Mouse (Mus musculus): ENCODE data around the gene Ajm1. TPM values are rescaled to one million over a fixed set of nuclear protein-coding genes. Genes with fewer than 3 reads are reported as not detected.

Ajm1 gene
- polyA plus RNA-seq, 1 experiment from 2014 or later: 0.05 TPM

Other genes starting within 250 kb of the Ajm1 start
- gene Man1b1, start 249.4 kb downstream of the Ajm1 start, polyA plus RNA-seq (2016; fragmentation: Nextera tagmentation; extraction: Ambion mirVana): 55.6 and 62.8 TPM in 2 replicates
- 16.2 and 20.2 TPM in 2 replicates for gene Dpp7, start 225.4 kb downstream of the Ajm1 start, polyA plus RNA-seq (2016; fragmentation: Nextera tagmentation; extraction: Ambion mirVana)
- gene Uap1l1, start 216.1 kb downstream of the Ajm1 start, polyA plus RNA-seq (2016; fragmentation: Nextera tagmentation; extraction: Ambion mirVana): 6.0 and 8.4 TPM in 2 replicates
- gene Sapcd2, start 209.4 kb downstream of the Ajm1 start, polyA plus RNA-seq (2016; fragmentation: Nextera tagmentation; extraction: Ambion mirVana): 73.4 and 86.4 TPM in 2 replicates
- 0.26 TPM in 1 of 2 replicates, not detected in the other for gene Entpd2, start 185.9 kb downstream of the Ajm1 start, polyA plus RNA-seq (2016; fragmentation: Nextera tagmentation; extraction: Ambion mirVana)
- gene Npdc1, start 182.4 kb downstream of the Ajm1 start, polyA plus RNA-seq (2016; fragmentation: Nextera tagmentation; extraction: Ambion mirVana): 80.6 and 125 TPM in 2 replicates
- not detected in 2 replicates for gene Fut7, start 158.5 kb downstream of the Ajm1 start, polyA plus RNA-seq (2016; fragmentation: Nextera tagmentation; extraction: Ambion mirVana)
- 6.2 and 8.1 TPM in 2 replicates for gene Abca2, start 153.1 kb downstream of the Ajm1 start, polyA plus RNA-seq (2016; fragmentation: Nextera tagmentation; extraction: Ambion mirVana)
- 1.1 and 1.9 TPM in 2 replicates for gene Clic3, start 124.9 kb downstream of the Ajm1 start, polyA plus RNA-seq (2016; fragmentation: Nextera tagmentation; extraction: Ambion mirVana)
- 17.4 and 26.4 TPM in 2 replicates for gene Paxx, start 120.7 kb downstream of the Ajm1 start, polyA plus RNA-seq (2016; fragmentation: Nextera tagmentation; extraction: Ambion mirVana)
- 0.16 TPM in 1 of 2 replicates, not detected in the other for gene Ptgds, start 111.7 kb downstream of the Ajm1 start, polyA plus RNA-seq (2016; fragmentation: Nextera tagmentation; extraction: Ambion mirVana)
- gene Lcn12, start 87.8 kb downstream of the Ajm1 start, polyA plus RNA-seq (2016; fragmentation: Nextera tagmentation; extraction: Ambion mirVana): not detected in 2 replicates
- 91.2 and 108 TPM in 2 replicates for gene Fbxw5, start 81.0 kb downstream of the Ajm1 start, polyA plus RNA-seq (2016; fragmentation: Nextera tagmentation; extraction: Ambion mirVana)
- gene C8g, start 80.0 kb downstream of the Ajm1 start, polyA plus RNA-seq (2016; fragmentation: Nextera tagmentation; extraction: Ambion mirVana): 5.2 and 5.6 TPM in 2 replicates
- 38.9 and 41.4 TPM in 2 replicates for gene Traf2, start 34.8 kb downstream of the Ajm1 start, polyA plus RNA-seq (2016; fragmentation: Nextera tagmentation; extraction: Ambion mirVana)
- gene Edf1, start 23.9 kb downstream of the Ajm1 start, polyA plus RNA-seq (2016; fragmentation: Nextera tagmentation; extraction: Ambion mirVana): 344 and 364 TPM in 2 replicates
- gene Mamdc4, start 6.9 kb downstream of the Ajm1 start, polyA plus RNA-seq (2016; fragmentation: Nextera tagmentation; extraction: Ambion mirVana): 6.7 and 7.8 TPM in 2 replicates
- gene Phpt1, start 6.5 kb downstream of the Ajm1 start, polyA plus RNA-seq (2016; fragmentation: Nextera tagmentation; extraction: Ambion mirVana): 159 and 187 TPM in 2 replicates
- 71.2 and 75.1 TPM in 2 replicates for gene Rabl6, start 26.8 kb upstream of the Ajm1 start, polyA plus RNA-seq (2016; fragmentation: Nextera tagmentation; extraction: Ambion mirVana)
- gene Ccdc183, start 35.9 kb upstream of the Ajm1 start, polyA plus RNA-seq (2016; fragmentation: Nextera tagmentation; extraction: Ambion mirVana): 0.04 and 0.12 TPM in 2 replicates
- 12.8 and 14.7 TPM in 2 replicates for gene Tmem141, start 40.2 kb upstream of the Ajm1 start, polyA plus RNA-seq (2016; fragmentation: Nextera tagmentation; extraction: Ambion mirVana)
- 0.36 and 1.4 TPM in 2 replicates for gene Fcna, start 46.3 kb upstream of the Ajm1 start, polyA plus RNA-seq (2016; fragmentation: Nextera tagmentation; extraction: Ambion mirVana)
- gene Lcn8, start 71.4 kb upstream of the Ajm1 start, polyA plus RNA-seq (2016; fragmentation: Nextera tagmentation; extraction: Ambion mirVana): not detected in 2 replicates
- gene Lcn5, start 76.2 kb upstream of the Ajm1 start, polyA plus RNA-seq (2016; fragmentation: Nextera tagmentation; extraction: Ambion mirVana): not detected in 2 replicates
- not detected in 2 replicates for gene Lcn6, start 95.0 kb upstream of the Ajm1 start, polyA plus RNA-seq (2016; fragmentation: Nextera tagmentation; extraction: Ambion mirVana)
- gene Lcn10, start 101.0 kb upstream of the Ajm1 start, polyA plus RNA-seq (2016; fragmentation: Nextera tagmentation; extraction: Ambion mirVana): not detected in 2 replicates
- gene Obp2a, start 118.3 kb upstream of the Ajm1 start, polyA plus RNA-seq (2016; fragmentation: Nextera tagmentation; extraction: Ambion mirVana): not detected in 2 replicates
- 70.8 and 77.6 TPM in 2 replicates for gene Bmyc, start 125.0 kb upstream of the Ajm1 start, polyA plus RNA-seq (2016; fragmentation: Nextera tagmentation; extraction: Ambion mirVana)
- not detected in 2 replicates for gene Obp2b, start 155.3 kb upstream of the Ajm1 start, polyA plus RNA-seq (2016; fragmentation: Nextera tagmentation; extraction: Ambion mirVana)
- gene Lcn3, start 183.8 kb upstream of the Ajm1 start, polyA plus RNA-seq (2016; fragmentation: Nextera tagmentation; extraction: Ambion mirVana): not detected in 2 replicates
- not detected in 2 replicates for gene Lcn11, start 195.3 kb upstream of the Ajm1 start, polyA plus RNA-seq (2016; fragmentation: Nextera tagmentation; extraction: Ambion mirVana)
- gene Gm13539, start 200.5 kb upstream of the Ajm1 start, polyA plus RNA-seq (2016; fragmentation: Nextera tagmentation; extraction: Ambion mirVana): not detected in 2 replicates
- not detected in 2 replicates for gene Glt6d1, start 234.1 kb upstream of the Ajm1 start, polyA plus RNA-seq (2016; fragmentation: Nextera tagmentation; extraction: Ambion mirVana)
- not detected in 2 replicates for gene Lcn9, start 241.4 kb upstream of the Ajm1 start, polyA plus RNA-seq (2016; fragmentation: Nextera tagmentation; extraction: Ambion mirVana)

Data from midbrain, embryonic 10.5 days (tissue).